21 mouse cellular contexts compared by ENCODE assay signal in the genomic region with DNA sequence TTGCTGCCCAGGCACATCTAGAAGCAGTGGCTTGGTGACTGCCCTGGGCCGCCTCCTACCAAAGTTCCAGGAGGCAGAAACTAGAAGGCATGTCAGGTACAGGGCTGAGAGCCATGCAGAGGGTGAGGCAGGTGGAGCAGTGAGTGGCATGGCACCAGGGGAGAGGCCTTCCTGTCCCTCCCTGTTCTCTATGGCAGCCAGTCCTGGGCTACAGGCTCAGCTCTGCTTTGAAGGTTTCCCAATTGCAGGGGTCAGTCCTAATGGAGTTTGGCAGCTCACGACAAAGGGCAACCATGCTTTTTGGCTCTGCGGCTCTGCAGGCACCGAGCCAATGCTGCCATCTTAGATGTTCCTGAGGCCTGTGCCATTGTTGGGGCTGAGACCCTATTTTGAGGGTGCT. TPM values are rescaled to one million over a fixed set of nuclear protein-coding genes. Genes with fewer than 3 reads are reported as not detected.
DNase-seq lines count a peak whose midpoint lies in the region; ATAC-seq and TF ChIP-seq lines count a peak whose summit lies in the region.
"Had no signal": no experiment of that assay in that cellular context is flagged by ENCODE, and none has a peak within 500 bp of the region (broad histone marks: within the 10 kb centered on the region; RNA-seq: fewer than 3 reads in every experiment).

No protein-coding gene starts in this region.

- peak overlapping the region; percentile 42; the same call in 1 of the 2 replicates for H3K9ac ChIP-seq in heart, embryonic 13.5 days
- H3K9ac ChIP-seq in intestine, embryonic 15.5 days: no peak overlapping the region
- no peak overlapping the region for H3K9ac ChIP-seq in intestine, embryonic 16.5 days (ENCODE audit: low read depth, low read length)
- no peak overlapping the region for H3K9ac ChIP-seq in stomach, embryonic 15.5 days
- no peak overlapping the region for H3K9ac ChIP-seq in stomach, postnatal 0 days (ENCODE audit: low read length)
- H3K9ac ChIP-seq: embryonic facial prominence, embryonic 13.5 days; forebrain, postnatal 0 days; limb, embryonic 13.5 days; midbrain, embryonic 12.5 days had no signal

- no peak overlapping the region for H3ac ChIP-seq in myocyte (ENCODE audit: control insufficient read depth, insufficient read length)

- H3K4me2 ChIP-seq in heart, embryonic 13.5 days: no peak overlapping the region
- no peak overlapping the region for H3K4me2 ChIP-seq in intestine, embryonic 15.5 days (replicated peaks)
- H3K4me2 ChIP-seq in intestine, embryonic 16.5 days (ENCODE audit: low read depth, low read length): no peak overlapping the region
- no peak overlapping the region for H3K4me2 ChIP-seq in stomach, embryonic 15.5 days
- H3K4me2 ChIP-seq in stomach, postnatal 0 days (replicated peaks; ENCODE audit: low read depth): no peak overlapping the region
- H3K4me2 ChIP-seq in myocyte (ENCODE audit: low read depth): no peak overlapping the region
- H3K4me2 ChIP-seq: embryonic facial prominence, embryonic 13.5 days; limb, embryonic 13.5 days; midbrain, embryonic 12.5 days had no signal

- peak; percentile 31 for TF ChIP-seq POLR2A in myocyte (IDR thresholded peaks at IDR 0.05; ENCODE audit: insufficient read length, low read depth)

- H3K27ac ChIP-seq in heart, embryonic 13.5 days (replicated peaks): peak overlapping the region; percentile 63
- peak overlapping the region; percentile 17; the same call in 1 of the 2 replicates for H3K27ac ChIP-seq in intestine, embryonic 15.5 days
- no peak overlapping the region for H3K27ac ChIP-seq in intestine, embryonic 16.5 days (ENCODE audit: low read length)
- H3K27ac ChIP-seq in stomach, embryonic 15.5 days: 0 out of 2 replicates have a peak overlapping the region, but pooled peaks have one; percentile 17
- H3K27ac ChIP-seq in stomach, postnatal 0 days (replicated peaks): no peak overlapping the region
- H3K27ac ChIP-seq: embryonic facial prominence, embryonic 13.5 days; limb, embryonic 13.5 days; macrophage; midbrain, embryonic 12.5 days had no signal

- TF ChIP-seq EP300 in stomach, postnatal 0 days (optimal IDR thresholded peaks at IDR 0.05): no peak

- peaks cover 82% of the 10 kb centered on the region for H3K36me3 ChIP-seq in heart, embryonic 13.5 days
- H3K36me3 ChIP-seq in intestine, embryonic 15.5 days: peaks cover 60% of the 10 kb centered on the region
- H3K36me3 ChIP-seq in intestine, embryonic 16.5 days (ENCODE audit: control insufficient read depth, insufficient read depth, low read length): peaks cover 34% of the 10 kb centered on the region
- peaks cover 53% of the 10 kb centered on the region for H3K36me3 ChIP-seq in stomach, embryonic 15.5 days
- H3K36me3 ChIP-seq in stomach, postnatal 0 days (ENCODE audit: control insufficient read depth, insufficient read depth, low read length): peaks cover 33% of the 10 kb centered on the region
- peaks cover 54% of the 10 kb centered on the region for H3K36me3 ChIP-seq in myocyte (ENCODE audit: control insufficient read depth, insufficient read depth)

- H3K4me3 ChIP-seq in heart, embryonic 13.5 days: no peak overlapping the region
- H3K4me3 ChIP-seq in intestine, embryonic 15.5 days (replicated peaks): no peak overlapping the region
- H3K4me3 ChIP-seq in intestine, embryonic 16.5 days (ENCODE audit: low read length): no peak overlapping the region
- no peak overlapping the region for H3K4me3 ChIP-seq in stomach, embryonic 15.5 days (replicated peaks)
- H3K4me3 ChIP-seq in stomach, postnatal 0 days (ENCODE audit: low read depth, low read length): no peak overlapping the region
- H3K4me3 ChIP-seq in myocyte: no peak overlapping the region
- H3K4me3 ChIP-seq: embryonic facial prominence, embryonic 13.5 days; limb, embryonic 13.5 days; midbrain, embryonic 12.5 days had no signal

- ATAC-seq in heart, embryonic 13.5 days (ENCODE audit: extremely low read depth, insufficient number of reproducible peaks, low FRiP score, low TSS enrichment): 0 out of 2 replicates have a peak, but pooled peaks have one; percentile 43
- no peak for ATAC-seq in intestine, embryonic 15.5 days
- no peak for ATAC-seq in intestine, embryonic 16.5 days
- no peak for ATAC-seq in stomach, embryonic 15.5 days (ENCODE audit: insufficient read depth, low FRiP score, low read depth)
- no peak for ATAC-seq in stomach, postnatal 0 days (ENCODE audit: low FRiP score, low TSS enrichment)
- ATAC-seq: forebrain, postnatal 0 days had no signal

- H3K79me2 ChIP-seq in myocyte (ENCODE audit: control insufficient read depth, insufficient read depth): no peaks in the 10 kb centered on the region

- WGBS in heart, embryonic 13.5 days: 83% methylated on average over 4 of the region's 4 CpGs
- WGBS in intestine, embryonic 15.5 days: 93% methylated on average over 4 of the region's 4 CpGs
- WGBS in intestine, embryonic 16.5 days: 93% methylated on average over 4 of the region's 4 CpGs
- 98% methylated on average over 4 of the region's 4 CpGs for WGBS in stomach, embryonic 15.5 days
- WGBS in stomach, postnatal 0 days: 75% methylated on average over 4 of the region's 4 CpGs

- no peaks in the 10 kb centered on the region for H3K27me3 ChIP-seq in heart, embryonic 13.5 days (replicated peaks)
- no peaks in the 10 kb centered on the region for H3K27me3 ChIP-seq in intestine, embryonic 15.5 days (replicated peaks)
- H3K27me3 ChIP-seq in intestine, embryonic 16.5 days (replicated peaks; ENCODE audit: control insufficient read depth, insufficient read depth, low read length): no peaks in the 10 kb centered on the region
- H3K27me3 ChIP-seq in stomach, embryonic 15.5 days (replicated peaks): no peaks in the 10 kb centered on the region
- no peaks in the 10 kb centered on the region for H3K27me3 ChIP-seq in stomach, postnatal 0 days (ENCODE audit: control insufficient read depth, insufficient read depth, low read length)
- no peaks in the 10 kb centered on the region for H3K27me3 ChIP-seq in myocyte (ENCODE audit: control insufficient read depth, insufficient read depth, insufficient read length)
- H3K27me3 ChIP-seq: embryonic facial prominence, embryonic 13.5 days; limb, embryonic 13.5 days; midbrain, embryonic 12.5 days had no signal

- no peak for DNase-seq in heart, adult 8-10 months (ENCODE audit: low spot score)
- no peak for DNase-seq in stomach, postnatal 0 days (ENCODE audit: low spot score)
- no peak for DNase-seq in urinary bladder, postnatal 36 days (ENCODE audit: low spot score in 2 of 2)
- DNase-seq: adrenal gland, adult 8-10 months; cerebellum, adult 18-20 months; forebrain, postnatal 0 days; kidney, adult 18-20 months; kidney, postnatal 25 days; layer of hippocampus, adult 9-11 months; lung, adult 2 months; right cerebral cortex, adult 18-20 months; thymus, adult 18-20 months had no signal

- H3K4me1 ChIP-seq in heart, embryonic 13.5 days: peaks cover 43% of the 10 kb centered on the region
- no peaks in the 10 kb centered on the region; the same call in 1 of the 2 replicates for H3K4me1 ChIP-seq in intestine, embryonic 15.5 days (replicated peaks)
- H3K4me1 ChIP-seq in intestine, embryonic 16.5 days (ENCODE audit: control insufficient read depth, insufficient read depth, low read length): no peaks in the 10 kb centered on the region
- H3K4me1 ChIP-seq in stomach, embryonic 15.5 days: no peaks in the 10 kb centered on the region
- H3K4me1 ChIP-seq in stomach, postnatal 0 days (replicated peaks; ENCODE audit: control insufficient read depth, insufficient read depth): no peaks in the 10 kb centered on the region
- H3K4me1 ChIP-seq: embryonic facial prominence, embryonic 13.5 days; limb, embryonic 13.5 days had no signal

- no peaks in the 10 kb centered on the region for H3K9me3 ChIP-seq in heart, embryonic 13.5 days
- no peaks in the 10 kb centered on the region for H3K9me3 ChIP-seq in intestine, embryonic 15.5 days
- H3K9me3 ChIP-seq in intestine, embryonic 16.5 days (ENCODE audit: control insufficient read depth, low read length): no peaks in the 10 kb centered on the region
- H3K9me3 ChIP-seq in stomach, embryonic 15.5 days: no peaks in the 10 kb centered on the region
- no peaks in the 10 kb centered on the region for H3K9me3 ChIP-seq in stomach, postnatal 0 days (ENCODE audit: control insufficient read depth, low read length)
- H3K9me3 ChIP-seq: embryonic facial prominence, embryonic 13.5 days; limb, embryonic 13.5 days; midbrain, embryonic 12.5 days had no signal

- no peak for TF ChIP-seq CTCF in stomach, postnatal 0 days (IDR thresholded peaks at IDR 0.05; ENCODE audit: low read depth)

TF ChIP-seq in myocyte, 11 proteins besides CTCF, POLR2A, EP300 and RAD21:
- TF ChIP-seq POLR2AphosphoS2 (IDR thresholded peaks at IDR 0.05; ENCODE audit: insufficient read length, low read depth) (peak; percentile 61), TCF3 (IDR thresholded peaks at IDR 0.05; ENCODE audit: insufficient read length, low read depth) (no peak), REST (IDR thresholded peaks at IDR 0.05; ENCODE audit: insufficient read depth, insufficient read length) (no peak)

RNA-seq across cellular contexts. Expression of gene Anapc7, which starts 32.9 kb away (rescaled TPM):
- polyA plus RNA-seq in heart, embryonic 13.5 days (2015; fragmentation: Nextera tagmentation; extraction: Ambion mirVana): 35.5 and 36.4 TPM in 2 replicates
- 10 to 100 TPM; 30.2 to 35.9 (median 33.9) TPM for total RNA-seq in heart, adult 8-10 months (2022)
- 35.2 and 38.3 TPM in 2 replicates for polyA plus RNA-seq in intestine, embryonic 15.5 days (2015; fragmentation: Nextera tagmentation; extraction: Ambion mirVana)
- polyA plus RNA-seq in intestine, embryonic 16.5 days (2015; fragmentation: Nextera tagmentation; extraction: Ambion mirVana): 35.9 and 40.1 TPM in 2 replicates
- polyA plus RNA-seq in stomach, embryonic 15.5 days (2015; fragmentation: Nextera tagmentation; extraction: Ambion mirVana): 37.7 and 41.1 TPM in 2 replicates
- polyA plus RNA-seq in stomach, postnatal 0 days (2015; fragmentation: Nextera tagmentation; extraction: Ambion mirVana): 20.7 and 21.7 TPM in 2 replicates
- polyA plus RNA-seq in myocyte (2012; fragmentation: generic; extraction: Trizol): 62.7 TPM

RNA-seq across cellular contexts. Expression of gene Atp2a2, which starts 47.6 kb away (rescaled TPM):
- polyA plus RNA-seq in heart, embryonic 13.5 days (2015; fragmentation: Nextera tagmentation; extraction: Ambion mirVana): 221 and 227 TPM in 2 replicates
- over 10,000 TPM; 11,934 to 13,904 (median 12,774) TPM for total RNA-seq in heart, adult 8-10 months (2022)
- polyA plus RNA-seq in intestine, embryonic 15.5 days (2015; fragmentation: Nextera tagmentation; extraction: Ambion mirVana): 33.8 and 36.1 TPM in 2 replicates
- polyA plus RNA-seq in intestine, embryonic 16.5 days (2015; fragmentation: Nextera tagmentation; extraction: Ambion mirVana): 20.4 and 27.2 TPM in 2 replicates
- polyA plus RNA-seq in stomach, embryonic 15.5 days (2015; fragmentation: Nextera tagmentation; extraction: Ambion mirVana): 33.5 and 35.7 TPM in 2 replicates
- polyA plus RNA-seq in stomach, postnatal 0 days (2015; fragmentation: Nextera tagmentation; extraction: Ambion mirVana): 24.0 and 27.0 TPM in 2 replicates
- polyA plus RNA-seq in myocyte (2012; fragmentation: generic; extraction: Trizol): 295 TPM

Comparison
In these comparisons a context has a peak if more than half of its experiments do, and no peak if none do; other contexts are left out.
1. H3K27ac ChIP-seq: peak in heart, embryonic 13.5 days (single experiment), intestine, embryonic 15.5 days (single experiment) and stomach, embryonic 15.5 days (single experiment); none in intestine, embryonic 16.5 days (single experiment) and stomach, postnatal 0 days (single experiment).